Mouse (Mus musculus) embryonic facial prominence, embryonic 13.5 days (tissue): ENCODE results near the gene Vmn2r120. TPM values are rescaled to one million over a fixed set of nuclear protein-coding genes. Genes with fewer than 3 reads are reported as not detected.
"Not testable (repeated sequence)": the region's sequence is repeated elsewhere in the genome, so short reads cannot be mapped to it uniquely, and the experiment has no call there.

ENCODE experiments used
- ATAC-seq: fragments of 200-750 bp; cut with Nextera tagmentation; 2 replicates; pipeline ENCODE4 v1.8.0; 2017; ENCODE audit warnings: low read depth; ENCODE audit not compliant: insufficient number of reproducible peaks, insufficient read depth, low FRiP score, low TSS enrichment
- H3K27ac ChIP-seq: fragments of 300-500 bp; sonication (generic); 2 replicates; pipeline ENCODE4 v1.5.1; 2015; ENCODE audit warnings: moderate library complexity, mild to moderate bottlenecking, inconsistent platforms
- H3K27me3 ChIP-seq: fragments of 300-500 bp; sonication (generic); 2 replicates; pipeline ENCODE4 v1.6.1; 2015; ENCODE audit warnings: mild to moderate bottlenecking, inconsistent platforms
- H3K36me3 ChIP-seq: fragments of 300-500 bp; sonication (generic); 2 replicates; pipeline ENCODE4 v1.6.1; 2015; ENCODE audit warnings: mild to moderate bottlenecking, inconsistent platforms
- H3K4me1 ChIP-seq: fragments of 300-500 bp; sonication (generic); 2 replicates; pipeline ENCODE4 v1.6.1; 2015; ENCODE audit warnings: inconsistent platforms
- H3K4me2 ChIP-seq: fragments of 300-500 bp; sonication (generic); 2 replicates; pipeline ENCODE4 v1.6.1; 2015; ENCODE audit warnings: moderate library complexity, mild to moderate bottlenecking, inconsistent platforms
- H3K4me3 ChIP-seq: fragments of 300-500 bp; sonication (generic); 2 replicates; pipeline ENCODE4 v1.5.1; 2015; ENCODE audit warnings: mild to moderate bottlenecking, inconsistent platforms
- H3K9ac ChIP-seq: fragments of 300-500 bp; sonication (generic); 2 replicates; pipeline ENCODE4 v1.6.1; 2015; ENCODE audit warnings: mild to moderate bottlenecking, inconsistent platforms
- H3K9me3 ChIP-seq: fragments of 300-500 bp; sonication (generic); 2 replicates; pipeline ENCODE4 v1.6.1; 2016; ENCODE audit warnings: inconsistent platforms
- WGBS: fragments of 180-500 bp; shearing (Covaris S2); methylation state at CpG from one replicate; pipeline ENCODE4 v1.1.7; 2015; ENCODE audit warnings: mixed read lengths; 5-methylcytosine and 5-hydroxymethylcytosine counted together
- polyA plus RNA-seq: library from polyadenylated mRNA; unstranded; fragments of >200 nt; fragmentation: Nextera tagmentation; extraction: Ambion mirVana; gene quantifications from 2 replicates; pipeline ENCODE4 v1.2.1, GENCODE M21; 2015

Gene Vmn2r120
- polyA plus RNA-seq: not detected in 2 replicates

DNA sequence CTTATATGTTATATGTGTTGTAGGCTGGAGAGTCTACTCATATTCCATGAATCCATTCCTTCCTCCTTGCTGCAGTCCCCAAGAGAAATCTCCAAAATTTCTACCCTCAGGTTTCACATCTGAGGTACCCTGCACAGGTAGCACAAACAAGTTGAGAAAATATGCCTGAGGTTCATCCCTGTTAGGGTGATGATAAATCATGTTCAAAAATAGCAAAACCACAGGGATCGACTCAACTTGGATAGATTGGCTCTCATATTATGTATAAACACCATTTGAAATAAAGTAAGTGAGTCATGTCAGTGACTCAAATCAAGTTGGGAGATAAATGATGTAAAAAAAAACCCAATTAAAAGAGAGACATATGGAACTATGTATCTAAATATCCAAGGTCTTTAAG, at the start of gene Vmn2r120:
Vmn2r120 (minus strand) TSS at position 101 of the 400 bp plus-strand sequence.
- Histone ChIP-seq H3K4me3 (no peak within 1 kb of the TSS), H3K4me2 (no peak within 1 kb of the TSS), H3K9ac (no peak within 1 kb of the TSS), H3K27ac (no peak within 1 kb of the TSS), H3K4me1 (no peaks in the 10 kb centered on the region), H3K36me3 (no peaks in the 10 kb centered on the region), H3K27me3 (no peaks in the 10 kb centered on the region), H3K9me3 (no peaks in the 10 kb centered on the region)
- WGBS: 87% methylated on average over 1 of the region's 1 CpGs
- no peak for ATAC-seq

DNA sequence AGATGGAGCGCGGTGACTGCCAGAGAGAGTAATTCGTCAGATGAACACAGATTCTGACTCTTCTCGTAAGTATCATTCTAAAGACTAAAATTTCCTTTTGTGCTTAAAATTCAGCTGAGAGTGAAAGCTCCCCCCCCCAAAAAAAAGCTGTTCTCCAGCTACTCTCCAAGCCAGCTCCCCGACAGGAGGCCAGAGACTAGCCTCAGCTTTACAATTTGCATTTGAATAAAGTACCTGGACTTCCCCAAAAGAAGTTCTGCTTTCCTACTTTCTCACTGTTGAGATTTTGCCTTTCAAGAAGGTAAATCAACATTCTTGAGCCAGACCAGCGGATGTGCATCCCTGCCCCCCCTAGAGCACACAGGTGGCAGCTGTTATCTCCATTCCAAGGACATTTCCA, 42.0 kb upstream of the Vmn2r120 start:
- H3K4me2 ChIP-seq, H3K36me3 ChIP-seq: not testable (repeated sequence)

DNA sequence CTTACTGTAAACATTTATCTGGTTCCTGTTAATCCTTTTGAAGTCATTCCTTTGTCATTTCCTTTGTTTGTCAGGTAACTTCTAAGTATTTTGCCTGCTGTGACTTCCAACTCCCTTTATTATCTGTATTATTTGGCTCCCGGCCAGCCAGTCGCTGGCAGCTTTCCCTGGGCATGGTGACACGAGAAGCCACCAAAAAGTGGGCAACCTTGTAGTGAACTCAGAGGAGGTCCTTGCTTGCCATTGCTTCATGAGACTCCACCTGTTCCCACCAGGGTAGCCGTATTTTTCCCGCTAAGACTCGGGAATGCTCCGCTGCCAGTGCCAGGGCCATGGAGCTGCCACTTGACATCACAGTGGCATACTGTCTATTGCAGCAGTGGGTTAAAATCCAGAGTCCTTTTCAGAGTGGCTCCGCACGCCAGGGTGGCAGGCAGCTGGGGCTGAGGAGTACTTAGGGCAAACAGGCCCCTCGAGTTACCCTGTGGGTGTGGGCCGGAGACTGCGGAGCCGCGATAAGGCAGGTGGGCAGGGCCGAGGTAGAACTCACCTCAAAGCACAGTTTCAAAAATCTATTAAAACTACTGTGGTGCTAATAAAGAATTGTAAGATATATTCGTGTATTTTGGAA, 28.9 kb upstream of the Vmn2r120 start:
- no peak overlapping the region for H3K27ac ChIP-seq
- 75% methylated on average over 16 of the region's 16 CpGs for WGBS
- H3K27me3 ChIP-seq: no peaks in the 10 kb centered on the region
- H3K9me3 ChIP-seq: no peaks in the 10 kb centered on the region
- no peak overlapping the region for H3K4me3 ChIP-seq
- ATAC-seq: no peak
- H3K9ac ChIP-seq: no peak overlapping the region
- H3K36me3 ChIP-seq: no peaks in the 10 kb centered on the region
- no peaks in the 10 kb centered on the region for H3K4me1 ChIP-seq
- H3K4me2 ChIP-seq: no peak overlapping the region

More for the DNA sequence above, 42.0 kb upstream of the Vmn2r120 start:
- not testable (repeated sequence) for H3K27ac ChIP-seq, H3K4me3 ChIP-seq, H3K9ac ChIP-seq, H3K4me1 ChIP-seq, H3K9me3 ChIP-seq, ATAC-seq, H3K27me3 ChIP-seq
- WGBS: 88% methylated on average over 6 of the region's 6 CpGs

Other genes with a start within 250 kb of the Vmn2r120 start
- gene Adgre1, start 186.8 kb downstream of the Vmn2r120 start, polyA plus RNA-seq: 4.8 and 6.4 TPM in 2 replicates
- gene Gm21834, start 196.7 kb upstream of the Vmn2r120 start, polyA plus RNA-seq: not detected in 2 replicates
- not detected in 2 replicates for gene Cntnap5c, start 224.1 kb upstream of the Vmn2r120 start, polyA plus RNA-seq